Mouse (Mus musculus) hindbrain, postnatal 0 days (tissue): ENCODE measurements around the gene Dtd1. TPM values are rescaled to one million over a fixed set of nuclear protein-coding genes. Genes with fewer than 3 reads are reported as not detected.

Experiments used
- ATAC-seq: fragments of 200-750 bp; cut with Nextera tagmentation; 2 replicates; pipeline ENCODE4 v1.8.0; 2017; ENCODE audit warnings: mild to moderate bottlenecking, moderate TSS enrichment, moderate library complexity
- DNase-seq: peaks from one replicate; pipeline ENCODE4 v3.0.0-alpha.2; 2015; ENCODE audit warnings: low spot score
- H3K27ac ChIP-seq: fragments of 300-500 bp; sonication (generic); 2 replicates; pipeline ENCODE4 v1.5.1; 2014; ENCODE audit warnings: mild to moderate bottlenecking
- H3K27me3 ChIP-seq: fragments of 300-500 bp; sonication (generic); 2 replicates; pipeline ENCODE4 v1.6.1; 2014; ENCODE audit warnings: low read length, mixed read lengths; ENCODE audit not compliant: insufficient read depth
- H3K36me3 ChIP-seq: fragments of 300-500 bp; sonication (generic); 2 replicates; pipeline ENCODE4 v1.6.1; 2014; ENCODE audit warnings: low read length, mixed read lengths; ENCODE audit not compliant: insufficient read depth
- H3K4me1 ChIP-seq: fragments of 300-500 bp; sonication (generic); 2 replicates; pipeline ENCODE4 v1.6.1; 2014; ENCODE audit warnings: antibody characterized with exemption, low read length, mixed read lengths; ENCODE audit not compliant: insufficient read depth
- H3K4me2 ChIP-seq: fragments of 300-500 bp; sonication (generic); 2 replicates; pipeline ENCODE4 v1.6.1; 2014; ENCODE audit warnings: low read depth, mild to moderate bottlenecking, low read length, moderate library complexity, mixed read lengths
- H3K4me3 ChIP-seq: fragments of 300-500 bp; sonication (generic); 2 replicates; pipeline ENCODE4 v1.5.1; 2014; ENCODE audit warnings: low read length
- H3K9ac ChIP-seq: fragments of 300-500 bp; sonication (generic); replicated peaks from 2 replicates; pipeline ENCODE4 v1.6.1; 2014; ENCODE audit warnings: mild to moderate bottlenecking, low read length, moderate library complexity, mixed read lengths
- H3K9me3 ChIP-seq: fragments of 300-500 bp; sonication (generic); 2 replicates; pipeline ENCODE4 v1.6.1; 2016; ENCODE audit warnings: low read length, mixed read lengths
- CTCF ChIP-seq: IDR thresholded peaks from 2 replicates; pipeline ENCODE4 v1.5.1; 2016; ENCODE audit warnings: antibody characterized with exemption, control low read depth, low read depth
- whole genome bisulfite sequencing: fragments of 180-500 bp; shearing (Covaris S2); extraction: QIAGEN DNeasy Blood & Tissue Kit; methylation state at CpG from one replicate; pipeline ENCODE4 v1.1.7; 2014; 5-methylcytosine and 5-hydroxymethylcytosine counted together
- polyA plus RNA-seq: library from polyadenylated mRNA; unstranded; fragments of >200 nt; fragmentation: Nextera tagmentation; extraction: Ambion mirVana; gene quantifications from 2 replicates; pipeline ENCODE4 v1.2.1, GENCODE M21; 2015
- total RNA-seq: library from RNA; depleted of rRNA; stranded (reverse); fragments of >200 nt; gene quantifications from 2 replicates; pipeline ENCODE4 v1.2.3, GENCODE M21; 2014

The Dtd1 gene
- total and polyA plus RNA-seq, 2 experiments from 2014 or later: 68.5 to 172 TPM

- no peak overlapping the region for H3K4me2 ChIP-seq
- DNase-seq: no peak
- no peak overlapping the region for H3K9ac ChIP-seq
- H3K27me3 ChIP-seq: no peaks in the 10 kb centered on the region
- no peak for TF ChIP-seq CTCF
- 76% methylated on average over 5 of the region's 5 CpGs for WGBS
- ATAC-seq: no peak
- H3K9me3 ChIP-seq: no peaks in the 10 kb centered on the region
- no peaks in the 10 kb centered on the region for H3K4me1 ChIP-seq
- no peak overlapping the region for H3K27ac ChIP-seq
- H3K4me3 ChIP-seq: no peak overlapping the region
- peaks cover 12% of the 10 kb centered on the region; the same call in 1 of the 2 replicates for H3K36me3 ChIP-seq
Observed at GRCm38 (mm10) chr2:144743316-144743715, 143.6 kb downstream of the Dtd1 start.

DNA sequence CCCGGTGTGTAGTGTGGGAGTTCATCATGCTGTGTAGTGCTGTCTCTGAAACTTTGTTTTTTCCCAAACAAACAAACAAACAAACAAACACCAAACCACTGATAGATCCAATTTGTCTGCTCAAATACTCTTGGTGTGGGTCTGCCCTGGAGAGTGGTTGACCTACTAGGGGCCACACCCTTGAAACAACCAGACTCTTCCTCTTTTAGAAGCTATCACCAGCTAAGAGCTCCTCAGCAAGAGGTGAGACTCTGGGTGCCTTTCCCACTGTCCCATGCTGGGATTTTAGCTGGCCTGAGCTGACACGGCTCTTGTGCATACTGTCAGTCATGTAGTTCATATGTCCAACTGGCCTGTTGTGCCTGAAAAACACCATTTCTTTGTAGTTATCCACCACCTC, 145.6 kb downstream of the Dtd1 start:
- Histone ChIP-seq H3K36me3 (peaks cover 12% of the 10 kb centered on the region; the same call in 1 of the 2 replicates), H3K27me3 (no peaks in the 10 kb centered on the region), H3K9me3 (no peaks in the 10 kb centered on the region), H3K27ac (no peak overlapping the region), H3K4me1 (no peaks in the 10 kb centered on the region), H3K4me2 (no peak overlapping the region), H3K4me3 (no peak overlapping the region), H3K9ac (no peak overlapping the region)
- DNase-seq (no peak), ATAC-seq (no peak)
- TF ChIP-seq CTCF: no peak
- 98% methylated on average over 2 of the region's 2 CpGs for WGBS

GRCm38 (mm10) chr2:144746046-144746783, 146.5 kb downstream of the Dtd1 start:
- ATAC-seq (no peak), DNase-seq (no peak)
- H3K27ac ChIP-seq: no peak overlapping the region
- no peaks in the 10 kb centered on the region for H3K4me1 ChIP-seq
- H3K9me3 ChIP-seq: no peaks in the 10 kb centered on the region
- H3K4me3 ChIP-seq: no peak overlapping the region
- WGBS: 74% methylated on average over 4 of the region's 4 CpGs
- no peak overlapping the region for H3K4me2 ChIP-seq
- H3K27me3 ChIP-seq: no peaks in the 10 kb centered on the region
- H3K9ac ChIP-seq: no peak overlapping the region
- H3K36me3 ChIP-seq: peaks cover 12% of the 10 kb centered on the region; the same call in 1 of the 2 replicates
- TF ChIP-seq CTCF: no peak

DNA sequence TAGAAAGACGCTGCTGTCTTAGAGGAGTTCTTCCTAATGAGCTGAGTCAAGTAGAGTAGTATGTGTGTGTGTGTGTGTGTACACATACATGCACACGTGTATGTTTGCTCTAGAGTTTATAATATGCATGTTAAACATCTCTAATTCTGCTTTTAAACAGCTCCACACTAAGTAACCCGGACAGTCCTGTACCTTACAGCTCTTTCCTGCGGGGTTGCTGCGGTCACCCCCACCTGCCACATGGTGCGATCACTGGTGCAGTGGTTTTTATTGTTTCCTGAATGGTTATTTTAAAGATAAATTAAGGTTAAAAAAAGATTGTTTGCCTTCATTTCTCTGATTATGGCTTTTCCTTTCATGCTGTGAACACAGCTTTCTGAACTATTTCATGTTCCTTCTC, 153.9 kb downstream of the Dtd1 start:
- 84% methylated on average over 6 of the region's 6 CpGs for WGBS
- H3K9ac ChIP-seq: no peak overlapping the region
- DNase-seq (no peak), ATAC-seq (no peak)
- H3K9me3 ChIP-seq: no peaks in the 10 kb centered on the region
- H3K36me3 ChIP-seq: no peaks in the 10 kb centered on the region
- H3K27me3 ChIP-seq: no peaks in the 10 kb centered on the region
- H3K4me3 ChIP-seq: no peak overlapping the region
- no peak for TF ChIP-seq CTCF
- H3K4me1 ChIP-seq: no peaks in the 10 kb centered on the region
- H3K4me2 ChIP-seq: no peak overlapping the region
- no peak overlapping the region for H3K27ac ChIP-seq

DNA sequence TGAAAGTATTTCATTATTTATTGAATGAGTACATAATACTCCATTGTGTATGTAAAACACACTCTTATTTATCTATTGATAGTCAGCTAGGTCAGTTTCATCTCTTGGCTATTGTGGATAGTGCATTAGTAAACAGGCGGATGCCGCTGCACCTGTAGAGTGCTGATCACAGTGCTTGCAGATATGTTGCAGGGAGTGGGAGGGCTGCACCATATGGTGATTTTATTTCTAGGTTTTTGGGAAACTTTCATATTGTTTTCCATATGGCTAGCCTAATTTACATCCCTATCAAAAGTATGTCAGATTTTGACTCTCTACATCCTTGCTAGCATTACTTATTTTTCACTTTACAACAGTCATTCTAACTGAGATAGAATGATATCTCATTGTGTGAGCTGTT, 155.3 kb downstream of the Dtd1 start:
- H3K27me3 ChIP-seq: no peaks in the 10 kb centered on the region
- DNase-seq (no peak), ATAC-seq (no peak)
- no peak overlapping the region for H3K4me2 ChIP-seq
- H3K4me3 ChIP-seq: no peak overlapping the region
- no peaks in the 10 kb centered on the region for H3K4me1 ChIP-seq
- no peak overlapping the region for H3K27ac ChIP-seq
- WGBS: 88% methylated on average over 2 of the region's 2 CpGs
- H3K9me3 ChIP-seq: no peaks in the 10 kb centered on the region
- H3K36me3 ChIP-seq: no peaks in the 10 kb centered on the region
- no peak overlapping the region for H3K9ac ChIP-seq
- TF ChIP-seq CTCF: no peak

- 96% methylated on average over 6 of the region's 6 CpGs for WGBS
Observed at GRCm38 (mm10) chr2:144760666-144761065, 161.0 kb downstream of the Dtd1 start.

GRCm38 (mm10) chr2:144763706-144764105, 164.0 kb downstream of the Dtd1 start:
- no peaks in the 10 kb centered on the region for H3K4me1 ChIP-seq
- no peak overlapping the region for H3K4me2 ChIP-seq
- H3K9ac ChIP-seq: no peak overlapping the region
- WGBS: 90% methylated on average over 9 of the region's 9 CpGs
- no peak overlapping the region for H3K27ac ChIP-seq
- H3K4me3 ChIP-seq: no peak overlapping the region
- no peaks in the 10 kb centered on the region for H3K36me3 ChIP-seq
- no peak for TF ChIP-seq CTCF
- DNase-seq: no peak
- ATAC-seq: no peak
- no peaks in the 10 kb centered on the region for H3K27me3 ChIP-seq
- no peaks in the 10 kb centered on the region for H3K9me3 ChIP-seq

More at GRCm38 (mm10) chr2:144760666-144761065, 161.0 kb downstream of the Dtd1 start:
- Histone ChIP-seq H3K36me3 (no peaks in the 10 kb centered on the region), H3K9me3 (no peaks in the 10 kb centered on the region), H3K27me3 (no peaks in the 10 kb centered on the region), H3K4me3 (no peak overlapping the region), H3K4me2 (no peak overlapping the region), H3K9ac (no peak overlapping the region), H3K27ac (no peak overlapping the region), H3K4me1 (no peaks in the 10 kb centered on the region)
- DNase-seq (no peak), ATAC-seq (no peak)
- no peak for TF ChIP-seq CTCF
